Mouse (Mus musculus) forebrain, embryonic 11.5 days (tissue): Measurements from ENCODE around the gene Traf3. TPM values are rescaled to one million over a fixed set of nuclear protein-coding genes. Genes with fewer than 3 reads are reported as not detected.

ENCODE experiments used
- ATAC-seq: fragments of 200-750 bp; cut with Nextera tagmentation; replicated peaks from 2 replicates; pipeline ENCODE4 v1.8.0; 2017; ENCODE audit warnings: moderate TSS enrichment; ENCODE audit not compliant: low FRiP score
- DNase-seq: peaks from one replicate; pipeline ENCODE4 v3.0.0-alpha.2; 2017; ENCODE audit warnings: low spot score
- H3K27ac ChIP-seq: fragments of 300-500 bp; sonication (generic); 2 replicates; pipeline ENCODE4 v1.5.1; 2014; ENCODE audit warnings: low read depth, low read length
- H3K27me3 ChIP-seq: fragments of 300-500 bp; sonication (generic); 2 replicates; pipeline ENCODE4 v1.6.1; 2014; ENCODE audit warnings: mild to moderate bottlenecking, low read length, mixed read lengths; ENCODE audit not compliant: control insufficient read depth, insufficient read depth
- H3K36me3 ChIP-seq: fragments of 300-500 bp; sonication (generic); 2 replicates; pipeline ENCODE4 v1.6.1; 2014; ENCODE audit warnings: mild to moderate bottlenecking, low read length, moderate library complexity, mixed read lengths; ENCODE audit not compliant: control insufficient read depth, insufficient read depth
- H3K4me1 ChIP-seq: fragments of 300-500 bp; sonication (generic); replicated peaks from 2 replicates; pipeline ENCODE4 v1.6.1; 2014; ENCODE audit warnings: low read length, mixed read lengths; ENCODE audit not compliant: control insufficient read depth, insufficient read depth
- H3K4me2 ChIP-seq: fragments of 300-500 bp; sonication (generic); 2 replicates; pipeline ENCODE4 v1.6.1; 2014; ENCODE audit warnings: low read depth, mild to moderate bottlenecking, low read length, moderate library complexity, mixed read lengths; ENCODE audit not compliant: severe bottlenecking
- H3K4me3 ChIP-seq: fragments of 300-500 bp; sonication (generic); 2 replicates; pipeline ENCODE4 v1.5.1; 2014; ENCODE audit warnings: low read depth, low read length
- H3K9ac ChIP-seq: fragments of 300-500 bp; sonication (generic); 2 replicates; pipeline ENCODE4 v1.6.1; 2014; ENCODE audit warnings: low read length
- H3K9me3 ChIP-seq: fragments of 300-500 bp; sonication (generic); 2 replicates; pipeline ENCODE4 v1.6.1; 2016; ENCODE audit warnings: low read length, mixed read lengths; ENCODE audit not compliant: control insufficient read depth
- WGBS: fragments of 180-500 bp; shearing (Covaris S2); extraction: QIAGEN DNeasy Blood & Tissue Kit; methylation state at CpG from one replicate; pipeline ENCODE4 v1.1.7; 2014; 5-methylcytosine and 5-hydroxymethylcytosine counted together
- polyA plus RNA-seq: library from polyadenylated mRNA; unstranded; fragments of >200 nt; fragmentation: Nextera tagmentation; extraction: Ambion mirVana; gene quantifications from 2 replicates; pipeline ENCODE4 v1.2.1, GENCODE M21; 2014

Traf3 gene
- polyA plus RNA-seq, 1 experiment from 2014 or later: 22.9 TPM

- 95% methylated on average over 2 of the region's 2 CpGs for WGBS
Observed at GRCm38 (mm10) chr12:111230793-111231192, 64.6 kb downstream of the Traf3 start.

GRCm38 (mm10) chr12:111233798-111234197 lies 67.6 kb downstream of the Traf3 start:
- Histone ChIP-seq H3K9ac (no peak overlapping the region), H3K27ac (no peak overlapping the region), H3K36me3 (no peaks in the 10 kb centered on the region; the same call in 1 of the 2 replicates), H3K9me3 (no peaks in the 10 kb centered on the region), H3K27me3 (no peaks in the 10 kb centered on the region), H3K4me2 (no peak overlapping the region), H3K4me1 (no peaks in the 10 kb centered on the region; the same call in 1 of the 2 replicates), H3K4me3 (no peak overlapping the region)
- WGBS: 96% methylated on average over 4 of the region's 4 CpGs
- ATAC-seq: no peak
- DNase-seq: no peak

More at GRCm38 (mm10) chr12:111230793-111231192, 64.6 kb downstream of the Traf3 start:
- Histone ChIP-seq H3K9me3 (no peaks in the 10 kb centered on the region), H3K27ac (no peak overlapping the region), H3K4me1 (no peaks in the 10 kb centered on the region), H3K36me3 (no peaks in the 10 kb centered on the region), H3K9ac (no peak overlapping the region), H3K4me3 (no peak overlapping the region), H3K4me2 (no peak overlapping the region), H3K27me3 (no peaks in the 10 kb centered on the region)
- ATAC-seq (no peak), DNase-seq (no peak)

- no peak overlapping the region for H3K27ac ChIP-seq
- no peaks in the 10 kb centered on the region; the same call in 1 of the 2 replicates for H3K4me1 ChIP-seq
- no peak overlapping the region for H3K4me3 ChIP-seq
- 83% methylated on average over 9 of the region's 9 CpGs for WGBS
- DNase-seq (no peak), ATAC-seq (no peak)
- no peak overlapping the region for H3K9ac ChIP-seq
- H3K9me3 ChIP-seq: no peaks in the 10 kb centered on the region
- no peak overlapping the region for H3K4me2 ChIP-seq
- H3K36me3 ChIP-seq: no peaks in the 10 kb centered on the region; the same call in 1 of the 2 replicates
- H3K27me3 ChIP-seq: no peaks in the 10 kb centered on the region
Observed at GRCm38 (mm10) chr12:111234383-111234782, 68.2 kb downstream of the Traf3 start.

- H3K27me3 ChIP-seq: no peaks in the 10 kb centered on the region
- H3K27ac ChIP-seq: no peak overlapping the region
- no peak for ATAC-seq
- H3K9ac ChIP-seq: no peak overlapping the region
- no peaks in the 10 kb centered on the region; the same call in 1 of the 2 replicates for H3K4me1 ChIP-seq
- WGBS: 87% methylated on average over 6 of the region's 6 CpGs
- no peak overlapping the region for H3K4me2 ChIP-seq
- H3K4me3 ChIP-seq: no peak overlapping the region
- no peaks in the 10 kb centered on the region for H3K9me3 ChIP-seq
- DNase-seq: no peak
- no peaks in the 10 kb centered on the region; the same call in 1 of the 2 replicates for H3K36me3 ChIP-seq
Observed at GRCm38 (mm10) chr12:111235631-111236030, 69.5 kb downstream of the Traf3 start.

GRCm38 (mm10) chr12:111237611-111238188 lies 71.5 kb downstream of the Traf3 start:
- no peak overlapping the region for H3K4me3 ChIP-seq
- H3K4me1 ChIP-seq: no peaks in the 10 kb centered on the region; the same call in 1 of the 2 replicates
- H3K4me2 ChIP-seq: no peak overlapping the region
- H3K27ac ChIP-seq: no peak overlapping the region
- no peaks in the 10 kb centered on the region for H3K27me3 ChIP-seq
- DNase-seq: no peak
- no peaks in the 10 kb centered on the region; the same call in 1 of the 2 replicates for H3K36me3 ChIP-seq
- WGBS: 96% methylated on average over 16 of the region's 16 CpGs
- H3K9ac ChIP-seq: no peak overlapping the region
- no peak for ATAC-seq
- H3K9me3 ChIP-seq: no peaks in the 10 kb centered on the region

GRCm38 (mm10) chr12:111238345-111238744 lies 72.2 kb downstream of the Traf3 start:
- Histone ChIP-seq H3K4me2 (no peak overlapping the region), H3K9ac (no peak overlapping the region), H3K27me3 (no peaks in the 10 kb centered on the region), H3K4me1 (no peaks in the 10 kb centered on the region; the same call in 1 of the 2 replicates), H3K27ac (no peak overlapping the region), H3K4me3 (no peak overlapping the region), H3K36me3 (no peaks in the 10 kb centered on the region; the same call in 1 of the 2 replicates), H3K9me3 (no peaks in the 10 kb centered on the region)
- ATAC-seq: no peak
- DNase-seq: no peak
- 83% methylated on average over 5 of the region's 5 CpGs for WGBS

- 63% methylated on average over 4 of the region's 4 CpGs for WGBS
- no peaks in the 10 kb centered on the region for H3K27me3 ChIP-seq
- H3K36me3 ChIP-seq: no peaks in the 10 kb centered on the region; the same call in 1 of the 2 replicates
- H3K9me3 ChIP-seq: no peaks in the 10 kb centered on the region
- DNase-seq: no peak
- H3K27ac ChIP-seq: no peak overlapping the region
- no peak for ATAC-seq
- H3K4me1 ChIP-seq: no peaks in the 10 kb centered on the region; the same call in 1 of the 2 replicates
- no peak overlapping the region for H3K9ac ChIP-seq
- H3K4me2 ChIP-seq: no peak overlapping the region
- no peak overlapping the region for H3K4me3 ChIP-seq
Observed at GRCm38 (mm10) chr12:111238778-111239177, 72.6 kb downstream of the Traf3 start.

GRCm38 (mm10) chr12:111239930-111240329 lies 73.8 kb downstream of the Traf3 start:
- Histone ChIP-seq H3K4me1 (no peaks in the 10 kb centered on the region; the same call in 1 of the 2 replicates), H3K27ac (no peak overlapping the region), H3K9me3 (no peaks in the 10 kb centered on the region), H3K9ac (no peak overlapping the region), H3K4me2 (no peak overlapping the region), H3K27me3 (no peaks in the 10 kb centered on the region), H3K4me3 (no peak overlapping the region), H3K36me3 (no peaks in the 10 kb centered on the region; the same call in 1 of the 2 replicates)
- DNase-seq (no peak), ATAC-seq (no peak)
- WGBS: 93% methylated on average over 10 of the region's 10 CpGs

GRCm38 (mm10) chr12:111241916-111242315 lies 75.7 kb downstream of the Traf3 start:
- ATAC-seq (no peak), DNase-seq (no peak)
- Histone ChIP-seq H3K27ac (no peak overlapping the region), H3K9ac (no peak overlapping the region), H3K9me3 (no peaks in the 10 kb centered on the region), H3K4me1 (no peaks in the 10 kb centered on the region; the same call in 1 of the 2 replicates), H3K36me3 (no peaks in the 10 kb centered on the region; the same call in 1 of the 2 replicates), H3K27me3 (no peaks in the 10 kb centered on the region), H3K4me3 (no peak overlapping the region), H3K4me2 (no peak overlapping the region)
- WGBS: 93% methylated on average over 6 of the region's 6 CpGs
